Mouse (Mus musculus): ENCODE measurements around the gene Trim52. TPM values are rescaled to one million over a fixed set of nuclear protein-coding genes. Genes with fewer than 3 reads are reported as not detected.
"Not testable (repeated sequence)": the region's sequence is repeated elsewhere in the genome, so short reads cannot be mapped to it uniquely, and the experiment has no call there.

Gene Trim52
- polyA plus RNA-seq, 1 experiment from 2014 or later, result not detected

GRCm38 (mm10) chr14:106162331-106162730 is 56.3 kb downstream of the Trim52 start:
- H3K27me3 ChIP-seq, result no peaks in the 10 kb centered on the region
- no peak overlapping the region for H3K4me2 ChIP-seq
- ATAC-seq (ENCODE audit: low FRiP score), result no peak
- H3K4me3 ChIP-seq (replicated peaks), result no peak overlapping the region
- no peaks in the 10 kb centered on the region for H3K9me3 ChIP-seq
- no peak overlapping the region for H3K9ac ChIP-seq
- H3K36me3 ChIP-seq (replicated peaks), result no peaks in the 10 kb centered on the region
- 45% methylated on average over 3 of the region's 3 CpGs for WGBS
- no peaks in the 10 kb centered on the region; the same call in 1 of the 2 replicates for H3K4me1 ChIP-seq
- H3K27ac ChIP-seq, result no peak overlapping the region

GRCm38 (mm10) chr14:106163196-106163595 is 57.2 kb downstream of the Trim52 start:
- no peak for ATAC-seq (ENCODE audit: low FRiP score)
- Histone ChIP-seq H3K27me3 (no peaks in the 10 kb centered on the region), H3K4me1 (no peaks in the 10 kb centered on the region; the same call in 1 of the 2 replicates), H3K4me3 (replicated peaks) (no peak overlapping the region), H3K27ac (no peak overlapping the region), H3K9ac (no peak overlapping the region), H3K36me3 (replicated peaks) (no peaks in the 10 kb centered on the region), H3K9me3 (no peaks in the 10 kb centered on the region), H3K4me2 (no peak overlapping the region)

DNA sequence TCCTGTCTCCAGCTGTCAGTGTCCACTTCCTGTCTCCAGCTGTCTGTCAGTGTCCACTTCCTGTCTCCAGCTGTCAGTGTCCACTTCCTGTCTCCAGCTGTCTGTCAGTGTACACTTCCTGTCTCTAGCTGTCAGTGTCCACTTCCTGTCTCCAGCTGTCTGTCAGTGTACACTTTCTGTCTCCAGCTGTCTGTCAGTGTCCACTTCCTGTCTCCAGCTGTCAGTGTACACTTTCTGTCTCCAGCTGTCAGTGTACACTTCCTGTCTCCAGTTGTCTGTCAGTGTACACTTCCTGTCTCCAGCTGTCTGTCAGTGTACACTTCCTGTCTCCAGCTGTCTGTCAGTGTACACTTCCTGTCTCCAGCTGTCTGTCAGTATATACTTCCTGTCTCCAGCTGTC is 57.9 kb downstream of the Trim52 start:
- H3K9me3 ChIP-seq; H3K27me3 ChIP-seq; H3K27ac ChIP-seq; ATAC-seq (ENCODE audit: low FRiP score); H3K4me1 ChIP-seq; H3K4me2 ChIP-seq; H3K36me3 ChIP-seq (replicated peaks); H3K4me3 ChIP-seq (replicated peaks); H3K9ac ChIP-seq: not testable (repeated sequence)

GRCm38 (mm10) chr14:106176879-106177278 is 70.9 kb downstream of the Trim52 start:
- Histone ChIP-seq H3K4me3 (replicated peaks) (no peak overlapping the region), H3K27me3 (no peaks in the 10 kb centered on the region), H3K9ac (no peak overlapping the region), H3K36me3 (replicated peaks) (no peaks in the 10 kb centered on the region), H3K9me3 (no peaks in the 10 kb centered on the region), H3K27ac (no peak overlapping the region), H3K4me2 (no peak overlapping the region), H3K4me1 (no peaks in the 10 kb centered on the region)
- WGBS, result 65% methylated on average over 5 of the region's 5 CpGs
- ATAC-seq (ENCODE audit: low FRiP score), result no peak

DNA sequence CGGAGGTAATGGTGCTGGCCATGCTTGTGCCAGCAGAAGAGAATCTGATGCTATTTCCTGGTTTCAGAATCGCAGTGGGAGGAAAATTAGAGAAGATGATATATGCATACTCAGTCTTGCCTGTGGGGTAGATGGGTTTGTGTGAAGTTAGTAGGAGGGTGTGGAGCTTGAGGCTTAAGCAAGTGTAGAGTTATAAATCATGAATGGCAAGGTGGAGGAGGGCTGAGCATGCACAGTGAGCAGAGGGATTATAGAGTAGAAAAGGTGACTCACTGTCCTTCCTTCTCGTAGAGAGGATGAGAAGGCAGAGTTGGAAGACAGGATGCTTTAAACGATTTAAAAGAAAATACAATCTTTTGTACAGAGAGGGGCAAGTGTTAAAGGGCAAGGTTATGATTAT is 72.2 kb downstream of the Trim52 start:
- no peak for ATAC-seq (ENCODE audit: low FRiP score)
- WGBS, result 77% methylated on average over 4 of the region's 4 CpGs
- H3K4me2 ChIP-seq, result no peak overlapping the region
- H3K4me3 ChIP-seq (replicated peaks), result no peak overlapping the region
- H3K9me3 ChIP-seq, result no peaks in the 10 kb centered on the region
- no peaks in the 10 kb centered on the region for H3K27me3 ChIP-seq
- H3K36me3 ChIP-seq (replicated peaks), result no peaks in the 10 kb centered on the region
- no peak overlapping the region for H3K27ac ChIP-seq
- no peaks in the 10 kb centered on the region for H3K4me1 ChIP-seq
- H3K9ac ChIP-seq, result no peak overlapping the region

GRCm38 (mm10) chr14:106179102-106179727 is 73.2 kb downstream of the Trim52 start:
- Histone ChIP-seq H3K9ac (no peak overlapping the region), H3K36me3 (replicated peaks) (no peaks in the 10 kb centered on the region), H3K27ac (no peak overlapping the region), H3K9me3 (no peaks in the 10 kb centered on the region), H3K4me3 (replicated peaks) (no peak overlapping the region), H3K4me2 (no peak overlapping the region), H3K27me3 (no peaks in the 10 kb centered on the region), H3K4me1 (no peaks in the 10 kb centered on the region)
- no peak for ATAC-seq (ENCODE audit: low FRiP score)
- 47% methylated on average over 8 of the region's 8 CpGs for WGBS

GRCm38 (mm10) chr14:106179728-106180125 is 73.7 kb downstream of the Trim52 start:
- Histone ChIP-seq H3K4me2 (no peak overlapping the region), H3K4me3 (replicated peaks) (no peak overlapping the region), H3K4me1 (no peaks in the 10 kb centered on the region), H3K27ac (no peak overlapping the region), H3K9ac (no peak overlapping the region), H3K27me3 (no peaks in the 10 kb centered on the region), H3K36me3 (replicated peaks) (no peaks in the 10 kb centered on the region), H3K9me3 (no peaks in the 10 kb centered on the region)
- WGBS, result 86% methylated on average over 2 of the region's 2 CpGs
- no peak for ATAC-seq (ENCODE audit: low FRiP score)

GRCm38 (mm10) chr14:106180616-106181015 is 74.6 kb downstream of the Trim52 start:
- Histone ChIP-seq H3K9me3 (no peaks in the 10 kb centered on the region), H3K9ac (no peak overlapping the region), H3K4me2 (no peak overlapping the region), H3K4me1 (no peaks in the 10 kb centered on the region), H3K4me3 (replicated peaks) (no peak overlapping the region), H3K36me3 (replicated peaks) (no peaks in the 10 kb centered on the region), H3K27ac (no peak overlapping the region), H3K27me3 (no peaks in the 10 kb centered on the region)
- no peak for ATAC-seq (ENCODE audit: low FRiP score)

- ATAC-seq (ENCODE audit: low FRiP score), result no peak
- H3K27me3 ChIP-seq, result no peaks in the 10 kb centered on the region
- no peak overlapping the region for H3K27ac ChIP-seq
- H3K9ac ChIP-seq, result no peak overlapping the region
- H3K36me3 ChIP-seq (replicated peaks), result no peaks in the 10 kb centered on the region
- no peaks in the 10 kb centered on the region for H3K9me3 ChIP-seq
- no peaks in the 10 kb centered on the region for H3K4me1 ChIP-seq
- no peak overlapping the region for H3K4me2 ChIP-seq
- H3K4me3 ChIP-seq (replicated peaks), result no peak overlapping the region
- 85% methylated on average over 3 of the region's 3 CpGs for WGBS
Observed at GRCm38 (mm10) chr14:106183985-106184384, 78.0 kb downstream of the Trim52 start.

Other genes with a start within 250 kb of the Trim52 start
- gene Spry2, start 209.4 kb upstream of the Trim52 start, polyA plus RNA-seq (2016; fragmentation: Nextera tagmentation; extraction: Ambion mirVana), result 10.0 and 18.2 TPM in 2 replicates